Mouse (Mus musculus): ENCODE data around the gene Lrfn4. TPM values are rescaled to one million over a fixed set of nuclear protein-coding genes. Genes with fewer than 3 reads are reported as not detected.

Gene Lrfn4
- 0.16 to 0.33 TPM (median 0.29 TPM) in 4 replicates for total RNA-seq (2023; ENCODE audit: inconsistent age)

GRCm38 (mm10) chr19:4615151-4616093, at the start of gene Lrfn4:
Gene Lrfn4 (minus strand): TSS chr19:4615667.

GRCm38 (mm10) chr19:4625179-4625828, 9.8 kb upstream of the Lrfn4 start, which contains the start of gene Rce1:
Gene Rce1 (minus strand): TSS chr19:4625641.

Other genes starting within 250 kb of the Lrfn4 start
- gene Kdm2a, start 217.4 kb downstream of the Lrfn4 start, total RNA-seq (2023; ENCODE audit: inconsistent age) = 209 to 242 TPM (median 228 TPM) in 4 replicates
- 0.57 to 1.1 TPM (median 1.0 TPM) in 3 of 4 replicates, not detected in the other for gene Rhod, start 176.2 kb downstream of the Lrfn4 start, total RNA-seq (2023; ENCODE audit: inconsistent age)
- not detected in 4 replicates for gene Syt12, start 138.2 kb downstream of the Lrfn4 start, total RNA-seq (2023; ENCODE audit: inconsistent age)
- not detected in 4 replicates for gene 2010003K11Rik, start 117.1 kb downstream of the Lrfn4 start, total RNA-seq (2023; ENCODE audit: inconsistent age)
- gene Pcx, start 105.2 kb downstream of the Lrfn4 start, total RNA-seq (2023; ENCODE audit: inconsistent age) = 3.8 to 8.0 TPM (median 4.9 TPM) in 4 replicates
- 53.6 to 54.6 TPM (median 54.2 TPM) in 4 replicates for gene Rce1, start 10.0 kb upstream of the Lrfn4 start, total RNA-seq (2023; ENCODE audit: inconsistent age)
- gene Gm960, start 83.0 kb upstream of the Lrfn4 start, total RNA-seq (2023; ENCODE audit: inconsistent age) = not detected in 4 replicates
- gene Sptbn2, start 95.5 kb upstream of the Lrfn4 start, total RNA-seq (2023; ENCODE audit: inconsistent age) = not detected in 4 replicates
- 22.8 to 27.2 TPM (median 23.0 TPM) in 4 replicates for gene Rbm4b, start 140.8 kb upstream of the Lrfn4 start, total RNA-seq (2023; ENCODE audit: inconsistent age)
- 66.4 to 76.6 TPM (median 70.6 TPM) in 4 replicates for gene Rbm4, start 178.2 kb upstream of the Lrfn4 start, total RNA-seq (2023; ENCODE audit: inconsistent age)
- 28.2 to 42.1 TPM (median 30.4 TPM) in 4 replicates for gene Gm21992, start 195.9 kb upstream of the Lrfn4 start, total RNA-seq (2023; ENCODE audit: inconsistent age)
- 68.5 to 90.5 TPM (median 73.1 TPM) in 4 replicates for gene Rbm14, start 196.0 kb upstream of the Lrfn4 start, total RNA-seq (2023; ENCODE audit: inconsistent age)
- 22.2 to 26.6 TPM (median 24.0 TPM) in 4 replicates for gene Ccs, start 223.7 kb upstream of the Lrfn4 start, total RNA-seq (2023; ENCODE audit: inconsistent age)
- not detected in 4 replicates for gene Ccdc87, start 223.7 kb upstream of the Lrfn4 start, total RNA-seq (2023; ENCODE audit: inconsistent age)
- 0.63 to 1.5 TPM (median 1.4 TPM) in 3 of 4 replicates, not detected in the other for gene Ctsf, start 239.5 kb upstream of the Lrfn4 start, total RNA-seq (2023; ENCODE audit: inconsistent age)

Measured in B cell, adult (primary cell).